ENCODE assay signal across 10 mouse cellular contexts in genomic region chr3:138770650-138771331, GRCm38 (mm10). TPM values are rescaled to one million over a fixed set of nuclear protein-coding genes. Genes with fewer than 3 reads are reported as not detected.
DNase-seq lines count a peak whose midpoint lies in the region; ATAC-seq and TF ChIP-seq lines count a peak whose summit lies in the region.
"Had no signal": no experiment of that assay in that cellular context is flagged by ENCODE, and none has a peak within 500 bp of the region (broad histone marks: within the 10 kb centered on the region; RNA-seq: fewer than 3 reads in every experiment).

No protein-coding gene starts in this region.

- H3K27ac ChIP-seq in forebrain, embryonic 14.5 days (ENCODE audit: low read depth, low read length): no peak overlapping the region
- H3K27ac ChIP-seq in forebrain, embryonic 12.5 days: no peak overlapping the region
- peak overlapping the region; percentile 99 for H3K27ac ChIP-seq in MEL (ENCODE audit: control insufficient read depth, low read depth, low read length)
- no peak overlapping the region for H3K27ac ChIP-seq in intestine, embryonic 16.5 days (ENCODE audit: low read length)
- no peak overlapping the region for H3K27ac ChIP-seq in thymus, adult 2 months (ENCODE audit: control insufficient read depth, insufficient read depth, low read length)
- H3K27ac ChIP-seq: heart, embryonic 13.5 days; liver, embryonic 14.5 days had no signal

- no peak for TF ChIP-seq RAD21 in MEL (IDR thresholded peaks at IDR 0.05; ENCODE audit: low read depth, low read length)

- H3K4me2 ChIP-seq in forebrain, embryonic 14.5 days (ENCODE audit: low read length): no peak overlapping the region
- H3K4me2 ChIP-seq in forebrain, embryonic 12.5 days: no peak overlapping the region
- no peak overlapping the region for H3K4me2 ChIP-seq in intestine, embryonic 16.5 days (ENCODE audit: low read depth, low read length)
- H3K4me2 ChIP-seq: heart, embryonic 13.5 days had no signal

- H3K4me1 ChIP-seq in forebrain, embryonic 14.5 days (ENCODE audit: control insufficient read depth, insufficient read depth, low read length): peaks cover 15% of the 10 kb centered on the region
- H3K4me1 ChIP-seq in forebrain, embryonic 12.5 days: peaks cover 37% of the 10 kb centered on the region
- peaks cover 29 to 54% of the 10 kb centered on the region in 2 experiments for H3K4me1 ChIP-seq in MEL (ENCODE audit: control insufficient read depth in 1 of 2, insufficient read depth in 2 of 2, low read length in 2 of 2)
- H3K4me1 ChIP-seq in intestine, embryonic 16.5 days (ENCODE audit: control insufficient read depth, insufficient read depth, low read length): peaks cover 3% of the 10 kb centered on the region; the same call in 1 of the 2 replicates
- no peaks in the 10 kb centered on the region for H3K4me1 ChIP-seq in thymus, adult 2 months (replicated peaks; ENCODE audit: control insufficient read depth, insufficient read depth, low read length)

- peak; percentile 24; the same call in 1 of the 2 replicates for ATAC-seq in forebrain, embryonic 14.5 days
- no peak for ATAC-seq in forebrain, embryonic 12.5 days (ENCODE audit: low FRiP score)
- peak; percentile 76 for ATAC-seq in intestine, embryonic 16.5 days

- DNase-seq in forebrain, embryonic 14.5 days (ENCODE audit: low spot score): peak; percentile 68
- DNase-seq in layer of hippocampus, adult 8-10 months (ENCODE audit: low spot score in 2 of 2): peak; percentile 57 to 65
- DNase-seq in layer of hippocampus, postnatal 36 days: no peak
- DNase-seq in MEL (ENCODE audit: low read depth, low spot score): peak; percentile 69
- DNase-seq in thymus, adult 2 months: no peak
- no peak for DNase-seq in spleen, postnatal 4 days (ENCODE audit: low spot score in 2 of 2)

- peak; percentile 46 to 67 for TF ChIP-seq EP300 in MEL (IDR thresholded peaks at IDR 0.05; ENCODE audit: low read depth in 1 of 2, low read length in 2 of 2)

- peaks cover 45% of the 10 kb centered on the region for H3K79me2 ChIP-seq in MEL (ENCODE audit: control insufficient read depth, insufficient read depth, low read length, poor library complexity)

- no peaks in the 10 kb centered on the region for H3K36me3 ChIP-seq in forebrain, embryonic 14.5 days (ENCODE audit: control insufficient read depth, insufficient read depth, low read length)
- no peaks in the 10 kb centered on the region for H3K36me3 ChIP-seq in forebrain, embryonic 12.5 days (replicated peaks)
- peaks cover 0 to 58% of the 10 kb centered on the region in 2 experiments; a peak in 2 of 4 replicates for H3K36me3 ChIP-seq in MEL (ENCODE audit: control insufficient read depth in 1 of 2, insufficient read depth in 2 of 2, low read length in 2 of 2)
- no peaks in the 10 kb centered on the region for H3K36me3 ChIP-seq in intestine, embryonic 16.5 days (ENCODE audit: control insufficient read depth, insufficient read depth, low read length)
- H3K36me3 ChIP-seq in thymus, adult 2 months (ENCODE audit: control insufficient read depth, insufficient read depth, low read length): no peaks in the 10 kb centered on the region
- H3K36me3 ChIP-seq: heart, embryonic 13.5 days had no signal

- no peak overlapping the region for H3K4me3 ChIP-seq in forebrain, embryonic 14.5 days (ENCODE audit: low read depth, low read length)
- H3K4me3 ChIP-seq in forebrain, embryonic 12.5 days (replicated peaks): no peak overlapping the region
- H3K4me3 ChIP-seq in MEL (ENCODE audit: control insufficient read depth in 1 of 2, insufficient read depth in 1 of 2, low read depth in 2 of 2, low read length in 2 of 2): peak overlapping the region; percentile 14 to 35
- H3K4me3 ChIP-seq in intestine, embryonic 16.5 days (ENCODE audit: low read length): no peak overlapping the region
- H3K4me3 ChIP-seq in thymus, adult 2 months (ENCODE audit: control insufficient read depth, insufficient read depth, low read length): no peak overlapping the region
- H3K4me3 ChIP-seq: heart, embryonic 13.5 days had no signal

- no peaks in the 10 kb centered on the region for H3K27me3 ChIP-seq in forebrain, embryonic 14.5 days (replicated peaks; ENCODE audit: control insufficient read depth, insufficient read depth, low read length)
- H3K27me3 ChIP-seq in forebrain, embryonic 12.5 days: no peaks in the 10 kb centered on the region
- H3K27me3 ChIP-seq in MEL (ENCODE audit: control insufficient read depth in 1 of 2, insufficient read depth in 2 of 2, low read length in 2 of 2): no peaks in the 10 kb centered on the region
- H3K27me3 ChIP-seq in intestine, embryonic 16.5 days (replicated peaks; ENCODE audit: control insufficient read depth, insufficient read depth, low read length): no peaks in the 10 kb centered on the region
- no peaks in the 10 kb centered on the region for H3K27me3 ChIP-seq in thymus, adult 2 months (ENCODE audit: control insufficient read depth, insufficient read depth, low read length)
- H3K27me3 ChIP-seq: heart, embryonic 13.5 days had no signal

- no peak for TF ChIP-seq CTCF in MEL (IDR thresholded peaks at IDR 0.05 in 2 of 3, conservative IDR thresholded peaks at IDR 0.05 in 1 of 3; ENCODE audit: control insufficient read depth in 1 of 3, insufficient read depth in 1 of 3, low read depth in 2 of 3, low read length in 3 of 3, poor library complexity in 1 of 3, severe bottlenecking in 1 of 3)
- TF ChIP-seq CTCF in thymus, adult 2 months (IDR thresholded peaks at IDR 0.05; ENCODE audit: borderline replicate concordance, control insufficient read depth, extremely low read depth, insufficient read depth, low read length, poor library complexity): no peak

- no peak for TF ChIP-seq POLR2A in MEL (IDR thresholded peaks at IDR 0.05; ENCODE audit: control insufficient read depth in 1 of 2, insufficient read depth in 1 of 2, low read depth in 1 of 2, low read length in 2 of 2, poor library complexity in 1 of 2)
- no peak for TF ChIP-seq POLR2A in thymus, adult 2 months (IDR thresholded peaks at IDR 0.05; ENCODE audit: control insufficient read depth, extremely low read depth, insufficient read depth, low read length, poor library complexity)

- no peaks in the 10 kb centered on the region for H3K9me3 ChIP-seq in forebrain, embryonic 14.5 days (replicated peaks; ENCODE audit: control insufficient read depth, low read length)
- H3K9me3 ChIP-seq in forebrain, embryonic 12.5 days: no peaks in the 10 kb centered on the region
- no peaks in the 10 kb centered on the region for H3K9me3 ChIP-seq in MEL (replicated peaks; ENCODE audit: insufficient read depth, low read length)
- no peaks in the 10 kb centered on the region for H3K9me3 ChIP-seq in intestine, embryonic 16.5 days (ENCODE audit: control insufficient read depth, low read length)
- H3K9me3 ChIP-seq: heart, embryonic 13.5 days had no signal

- no peak overlapping the region for H3K9ac ChIP-seq in forebrain, embryonic 14.5 days (ENCODE audit: low read length)
- H3K9ac ChIP-seq in forebrain, embryonic 12.5 days: no peak overlapping the region
- H3K9ac ChIP-seq in MEL (ENCODE audit: control insufficient read depth, low read depth, low read length, poor library complexity, severe bottlenecking): peak overlapping the region; percentile 61
- no peak overlapping the region for H3K9ac ChIP-seq in intestine, embryonic 16.5 days (ENCODE audit: low read depth, low read length)
- H3K9ac ChIP-seq: heart, embryonic 13.5 days; liver, embryonic 14.5 days had no signal

- 51% methylated on average over 10 of the region's 10 CpGs for WGBS in forebrain, embryonic 14.5 days
- WGBS in forebrain, embryonic 12.5 days: 65% methylated on average over 10 of the region's 10 CpGs
- 82% methylated on average over 10 of the region's 10 CpGs for WGBS in intestine, embryonic 16.5 days
- 90% methylated on average over 10 of the region's 10 CpGs for WGBS in thymus, adult 2 months

TF ChIP-seq in MEL, 35 proteins besides CTCF, POLR2A, EP300 and RAD21 (continues in another document):
- TF ChIP-seq ZMIZ1 (IDR thresholded peaks at IDR 0.05; ENCODE audit: low read depth, low read length) (no peak), GABPA (IDR thresholded peaks at IDR 0.05; ENCODE audit: low read depth, low read length) (peak; percentile 71; the same call in 1 of the 2 replicates), CHD1 (IDR thresholded peaks at IDR 0.05; ENCODE audit: low read depth, low read length) (no peak), ETS1 (IDR thresholded peaks at IDR 0.05; ENCODE audit: low read depth, low read length) (peak; percentile 64; the same call in 1 of the 2 replicates), GATA1 (IDR thresholded peaks at IDR 0.05; ENCODE audit: low read depth, low read length) (no peak), KAT2A (conservative IDR thresholded peaks at IDR 0.05; ENCODE audit: low read depth, low read length) (no peak), POLR2AphosphoS5 (IDR thresholded peaks at IDR 0.05; ENCODE audit: borderline replicate concordance, low read depth, low read length) (no peak), TBP (IDR thresholded peaks at IDR 0.05; ENCODE audit: low read depth, low read length) (0 out of 2 replicates have a peak, but pooled peaks have one; percentile 27), TCF12 (IDR thresholded peaks at IDR 0.05; ENCODE audit: low read depth, low read length) (peak; percentile 5; the same call in 1 of the 2 replicates), ZKSCAN1 (IDR thresholded peaks at IDR 0.05; ENCODE audit: low read depth, low read length) (no peak), CHD2 (IDR thresholded peaks at IDR 0.05; ENCODE audit: low read length) (no peak), TAL1 (IDR thresholded peaks at IDR 0.05; ENCODE audit: low read length) (no peak), HCFC1 (IDR thresholded peaks at IDR 0.05; ENCODE audit: low read depth, low read length) (0 out of 2 replicates have a peak, but pooled peaks have one; percentile 32), MYC (IDR thresholded peaks at IDR 0.05; ENCODE audit: low read depth, low read length) (no peak), MAFK (IDR thresholded peaks at IDR 0.05; ENCODE audit: borderline replicate concordance, low read depth, low read length) (no peak), ZNF384 (IDR thresholded peaks at IDR 0.05; ENCODE audit: low read depth, low read length) (peak; percentile 87), NELFE (IDR thresholded peaks at IDR 0.05; ENCODE audit: low read depth, low read length) (peak; percentile 30; the same call in 1 of the 2 replicates)

RNA-seq across cellular contexts. Expression of gene Tspan5, which starts 28.8 kb away (rescaled TPM):
- polyA plus RNA-seq in forebrain, embryonic 14.5 days (2014; fragmentation: Nextera tagmentation; extraction: Ambion mirVana): 79.7 and 82.3 TPM in 2 replicates
- 61.5 and 62.4 TPM in 2 replicates for polyA plus RNA-seq in forebrain, embryonic 12.5 days (2016; fragmentation: Nextera tagmentation; extraction: Ambion mirVana)
- total RNA-seq in layer of hippocampus, adult 8-10 months (2022): 100 to 1,000 TPM; 171 to 214 (median 184) TPM
- 100 to 1,000 TPM; 208 to 210 TPM for total RNA-seq in layer of hippocampus, postnatal 36 days (2021)
- 28.1 and 28.8 TPM in 2 replicates for total RNA-seq in MEL (2012; rRNA removed)
- polyA plus RNA-seq in MEL (2012; ENCODE audit: insufficient read depth in 1 of 2, insufficient read length in 2 of 2, low read depth in 1 of 2, low replicate concordance in 2 of 2, missing spikeins in 1 of 2): 10 to 100 TPM in 1 of 2 experiments, not detected in 1; 35.1 TPM
- polyA plus RNA-seq in intestine, embryonic 16.5 days (2015; fragmentation: Nextera tagmentation; extraction: Ambion mirVana): 11.5 and 12.4 TPM in 2 replicates
- 13.3 and 15.9 TPM in 2 replicates for polyA plus RNA-seq in thymus, adult 2 months (2012; rRNA removed)

Comparison
In these comparisons a context has a peak if more than half of its experiments do, and no peak if none do; other contexts are left out.
1. DNase-seq: peak in forebrain, embryonic 14.5 days (single experiment), layer of hippocampus, adult 8-10 months (2 of 2) and MEL (single experiment); none in layer of hippocampus, postnatal 36 days (0 of 2), thymus, adult 2 months (single experiment) and spleen, postnatal 4 days (0 of 2).
2. H3K4me3 ChIP-seq: peak in MEL (2 of 2); none in forebrain, embryonic 14.5 days (single experiment), forebrain, embryonic 12.5 days (single experiment), intestine, embryonic 16.5 days (single experiment) and thymus, adult 2 months (single experiment).